Mouse (Mus musculus) ES-Bruce4 (cell line): ENCODE measurements at regions not wholly inside any gene's neighbourhood (a gene's known extent, or its start where the extent isn't known, plus 50 kb on each side); places are given as distances from the start of the nearest gene placed in this dataset.

ENCODE experiments used
- CTCF ChIP-seq: IDR thresholded peaks from one replicate; pipeline ENCODE4 v1.8.1; 2011; ENCODE audit warnings: low read depth, low read length
- EP300 ChIP-seq: IDR thresholded peaks from 2 replicates; pipeline ENCODE4 v1.6.1; 2011; ENCODE audit warnings: low read depth, low read length; ENCODE audit not compliant: insufficient read depth
- POLR2A ChIP-seq: IDR thresholded peaks from one replicate; pipeline ENCODE4 v1.8.1; 2011; ENCODE audit warnings: low read length; ENCODE audit not compliant: insufficient read depth

DNA sequence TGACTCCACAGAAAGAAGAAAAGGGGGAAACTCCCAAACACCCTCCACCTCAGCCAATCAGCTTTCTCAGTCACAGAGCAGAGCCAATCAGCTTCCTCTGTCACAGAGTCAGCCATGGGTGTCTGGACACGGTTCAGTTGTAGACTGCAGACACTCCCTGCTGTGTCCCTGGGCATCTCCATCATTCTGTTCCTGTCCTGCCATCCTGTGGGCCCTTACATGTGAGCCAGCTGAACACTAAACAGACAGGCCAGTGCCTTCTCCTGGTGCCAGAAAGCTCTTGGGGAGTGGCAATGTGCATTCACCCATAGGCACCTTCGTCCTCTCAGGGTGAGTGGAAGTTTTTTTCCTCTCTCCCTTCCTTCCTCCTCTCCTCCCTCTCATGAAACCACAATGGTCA is 81.7 kb downstream of the Cxcl12 start:
- TF ChIP-seq EP300: no peak
- TF ChIP-seq POLR2A: no peak
- no peak for TF ChIP-seq CTCF
